Mouse (Mus musculus): Measurements from ENCODE around the gene Zfp575.
"Not testable (repeated sequence)": the region's sequence is repeated elsewhere in the genome, so short reads cannot be mapped to it uniquely, and the experiment has no call there.

DNA sequence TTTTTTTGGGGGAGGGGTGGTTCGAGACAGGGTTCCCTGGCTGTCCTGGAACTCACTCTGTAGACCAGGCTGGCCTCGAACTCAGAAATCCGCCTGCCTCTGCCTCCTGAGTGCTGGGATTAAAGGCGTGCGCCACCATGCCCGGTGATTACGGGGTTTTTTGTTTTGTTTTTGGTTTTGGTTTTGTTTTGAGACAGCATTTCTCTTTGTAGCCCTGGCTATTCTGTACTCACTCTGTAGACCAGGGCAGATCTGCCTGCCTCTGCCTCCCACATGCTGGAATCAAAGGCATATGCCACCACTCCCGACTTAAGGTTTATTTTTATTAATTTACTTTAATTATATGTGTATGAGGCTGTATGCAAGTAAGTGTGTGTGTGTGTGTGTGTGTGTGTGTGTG is 30.9 kb upstream of the Zfp575 start:
- not testable (repeated sequence) for TF ChIP-seq CTCF, POLR2A (IDR thresholded peaks at IDR 0.05; ENCODE audit: insufficient read depth, low read depth, low read length)

Data from olfactory bulb, adult 2 months (tissue).